Comparison of ENCODE assay signal across 25 mouse cellular contexts in genomic region chr7:109837651-109838050, GRCm38 (mm10). TPM values are rescaled to one million over a fixed set of nuclear protein-coding genes. Genes with fewer than 3 reads are reported as not detected.
DNase-seq lines count a peak whose midpoint lies in the region; ATAC-seq lines count a peak whose summit lies in the region.
"Had no signal": no experiment of that assay in that cellular context is flagged by ENCODE, and none has a peak within 500 bp of the region (broad histone marks: within the 10 kb centered on the region; RNA-seq: fewer than 3 reads in every experiment).

No protein-coding gene starts in this region.

- no peak overlapping the region for H3K4me2 ChIP-seq in midbrain, embryonic 11.5 days
- H3K4me2 ChIP-seq: embryonic facial prominence, embryonic 13.5 days; embryonic facial prominence, embryonic 15.5 days; forebrain, embryonic 12.5 days; forebrain, embryonic 15.5 days had no signal

- no peaks in the 10 kb centered on the region for H3K9me3 ChIP-seq in midbrain, embryonic 11.5 days (ENCODE audit: control insufficient read depth, low read length)
- H3K9me3 ChIP-seq: embryonic facial prominence, embryonic 13.5 days; embryonic facial prominence, embryonic 15.5 days; forebrain, embryonic 10.5 days; forebrain, embryonic 12.5 days; forebrain, embryonic 15.5 days had no signal

- no peaks in the 10 kb centered on the region for H3K27me3 ChIP-seq in midbrain, embryonic 11.5 days (ENCODE audit: control insufficient read depth, insufficient read depth, low read length)
- H3K27me3 ChIP-seq: embryonic facial prominence, embryonic 15.5 days had no signal

- no peaks in the 10 kb centered on the region for H3K36me3 ChIP-seq in midbrain, embryonic 11.5 days (ENCODE audit: control insufficient read depth, insufficient read depth, low read length)
- H3K36me3 ChIP-seq: embryonic facial prominence, embryonic 13.5 days; embryonic facial prominence, embryonic 15.5 days; forebrain, embryonic 10.5 days; forebrain, embryonic 12.5 days; forebrain, embryonic 15.5 days had no signal

- no peak overlapping the region for H3K9ac ChIP-seq in midbrain, embryonic 11.5 days (ENCODE audit: low read length)
- H3K9ac ChIP-seq: embryonic facial prominence, embryonic 13.5 days; embryonic facial prominence, embryonic 15.5 days; forebrain, embryonic 12.5 days; forebrain, embryonic 15.5 days; forebrain, postnatal 0 days had no signal

- no peak overlapping the region for H3K4me3 ChIP-seq in midbrain, embryonic 11.5 days (ENCODE audit: low read depth, low read length)
- H3K4me3 ChIP-seq: embryonic facial prominence, embryonic 13.5 days; embryonic facial prominence, embryonic 15.5 days; erythroblast, embryonic 14.5 days; forebrain, embryonic 10.5 days; forebrain, embryonic 12.5 days; forebrain, embryonic 15.5 days had no signal

- no peak overlapping the region for H3K27ac ChIP-seq in midbrain, embryonic 11.5 days (ENCODE audit: low read depth, low read length)
- H3K27ac ChIP-seq: embryonic facial prominence, embryonic 13.5 days; embryonic facial prominence, embryonic 15.5 days; forebrain, embryonic 10.5 days; forebrain, embryonic 12.5 days; forebrain, embryonic 15.5 days had no signal

- no peak for ATAC-seq in midbrain, embryonic 11.5 days (ENCODE audit: low FRiP score)
- ATAC-seq: activated CD4-positive, CD25-positive, alpha-beta regulatory T cell, adult 4 months; forebrain, embryonic 15.5 days; forebrain, postnatal 0 days; Patski had no signal

- 86% methylated on average over 6 of the region's 6 CpGs for WGBS in midbrain, embryonic 11.5 days

- H3K4me1 ChIP-seq in midbrain, embryonic 11.5 days (ENCODE audit: control insufficient read depth, insufficient read depth, low read length), result no peaks in the 10 kb centered on the region

- DNase-seq in Muller cell, postnatal 12 days (ENCODE audit: inconsistent ontology term), result peak; percentile 66
- peak; percentile 41 for DNase-seq in retina, adult 2 months (ENCODE audit: low read depth, low spot score)
- peak; percentile 80 for DNase-seq in retina, postnatal 1 day
- no peak for DNase-seq in midbrain, embryonic 11.5 days (ENCODE audit: low spot score, missing footprints)
- DNase-seq in cerebellum, adult 8-10 months, result no peak
- no peak for DNase-seq in urinary bladder, postnatal 25 days (ENCODE audit: low spot score)
- DNase-seq: adrenal gland, adult 8-10 months; adrenal gland, postnatal 14 days; adrenal gland, postnatal 36 days; cerebellum, adult 11-12 months; cerebellum, adult 2 months; cerebellum, adult 9-11 months; cerebellum, postnatal 14 days; cerebellum, postnatal 36 days; embryo, embryonic 11 days; forebrain, postnatal 0 days had no signal

RNA-seq across cellular contexts. Expression of gene Scube2, which starts 27.8 kb away (rescaled TPM):
- polyA plus RNA-seq in midbrain, embryonic 11.5 days (2014; fragmentation: Nextera tagmentation; extraction: Ambion mirVana), result 3.6 and 4.2 TPM in 2 replicates
- polyA plus RNA-seq: erythroblast, embryonic 14.5 days; Patski had no signal

RNA-seq across cellular contexts. Expression of gene Nrip3, which starts 55.8 kb away (rescaled TPM):
- polyA plus RNA-seq in midbrain, embryonic 11.5 days (2014; fragmentation: Nextera tagmentation; extraction: Ambion mirVana), result 1.1 and 1.3 TPM in 2 replicates
- polyA plus RNA-seq: C2C12 had no signal

Comparison
In these comparisons a context has a peak if more than half of its experiments do, and no peak if none do; other contexts are left out.
1. DNase-seq: peak in Muller cell, postnatal 12 days (single experiment), retina, adult 2 months (single experiment) and retina, postnatal 1 day (single experiment); none in midbrain, embryonic 11.5 days (single experiment), cerebellum, adult 8-10 months (single experiment) and urinary bladder, postnatal 25 days (single experiment).